Mouse (Mus musculus): ENCODE data around the gene Ostm1.

DNA sequence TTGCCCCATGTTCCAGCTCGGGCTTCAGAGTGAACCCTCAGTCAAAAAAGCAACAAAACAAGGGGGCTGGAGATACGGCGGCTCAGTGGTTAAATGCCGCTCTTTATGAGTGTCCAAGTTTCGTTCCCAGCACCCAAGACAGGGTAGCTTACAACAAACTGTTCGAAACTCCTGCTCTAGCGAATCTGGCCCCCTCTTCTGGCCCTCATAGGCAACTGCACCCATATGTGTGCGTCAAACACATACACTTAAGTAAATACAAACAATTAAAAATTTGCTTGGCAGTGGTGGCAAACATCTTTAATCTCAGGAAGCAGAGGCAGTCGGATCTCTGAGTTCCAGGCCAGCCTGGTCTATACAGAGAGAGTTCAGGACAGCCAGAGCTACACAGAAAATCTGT, 60.0 kb downstream of the Ostm1 start:
- TF ChIP-seq POLR2A (IDR thresholded peaks at IDR 0.05; ENCODE audit: insufficient read length, low read depth) (no peak), MYOD1 (IDR thresholded peaks at IDR 0.05; ENCODE audit: control insufficient read depth in 1 of 3, insufficient read length in 2 of 3, low read depth in 2 of 3) (no peak), SRF (IDR thresholded peaks at IDR 0.05; ENCODE audit: control insufficient read depth, insufficient read length, low read depth) (no peak), USF1 (IDR thresholded peaks at IDR 0.05; ENCODE audit: low read depth) (no peak)

Measured in myocyte (in vitro differentiated cells).